Mouse (Mus musculus) limb, embryonic 14.5 days (tissue): ENCODE data around the gene Ccdc88c. TPM values are rescaled to one million over a fixed set of nuclear protein-coding genes. Genes with fewer than 3 reads are reported as not detected.

Experiments
- ATAC-seq: fragments of 200-750 bp; cut with Nextera tagmentation; 2 replicates; pipeline ENCODE4 v1.8.0; 2017; ENCODE audit warnings: low read depth, moderate number of reproducible peaks, moderate TSS enrichment; ENCODE audit not compliant: low FRiP score
- DNase-seq: peaks from one replicate; pipeline ENCODE4 v3.0.0-alpha.2; 2015; ENCODE audit warnings: low spot score
- H3K27ac ChIP-seq: fragments of 300-500 bp; sonication (generic); replicated peaks from 2 replicates; pipeline ENCODE4 v1.5.1; 2014; ENCODE audit warnings: low read depth, mild to moderate bottlenecking, low read length, moderate library complexity, mixed read lengths
- H3K27me3 ChIP-seq: fragments of 300-500 bp; sonication (generic); 2 replicates; pipeline ENCODE4 v1.6.1; 2014; ENCODE audit warnings: low read length, mixed read lengths; ENCODE audit not compliant: control insufficient read depth, insufficient read depth
- H3K36me3 ChIP-seq: fragments of 300-500 bp; sonication (generic); 2 replicates; pipeline ENCODE4 v1.6.1; 2014; ENCODE audit warnings: mild to moderate bottlenecking, low read length, moderate library complexity, mixed read lengths; ENCODE audit not compliant: control insufficient read depth, insufficient read depth
- H3K4me1 ChIP-seq: fragments of 300-500 bp; sonication (generic); 2 replicates; pipeline ENCODE4 v1.6.1; 2014; ENCODE audit warnings: antibody characterized with exemption, low read length, mixed read lengths; ENCODE audit not compliant: control insufficient read depth, insufficient read depth
- H3K4me2 ChIP-seq: fragments of 300-500 bp; sonication (generic); replicated peaks from 2 replicates; pipeline ENCODE4 v1.6.1; 2014; ENCODE audit warnings: low read depth, mild to moderate bottlenecking, low read length, moderate library complexity; ENCODE audit not compliant: severe bottlenecking
- H3K4me3 ChIP-seq: fragments of 300-500 bp; sonication (generic); replicated peaks from 2 replicates; pipeline ENCODE4 v1.5.1; 2014; ENCODE audit warnings: low read length
- H3K9ac ChIP-seq: fragments of 300-500 bp; sonication (generic); 2 replicates; pipeline ENCODE4 v1.6.1; 2014; ENCODE audit warnings: mild to moderate bottlenecking, low read depth, low read length, moderate library complexity; ENCODE audit not compliant: severe bottlenecking
- H3K9me3 ChIP-seq: fragments of 300-500 bp; sonication (generic); 2 replicates; pipeline ENCODE4 v1.6.1; 2016; ENCODE audit warnings: low read length; ENCODE audit not compliant: control insufficient read depth
- POLR2A ChIP-seq: fragments of 200-500 bp; IDR thresholded peaks from 2 replicates; pipeline ENCODE4 v1.8.0; 2012; ENCODE audit warnings: inconsistent platforms, mild to moderate bottlenecking, moderate library complexity, borderline replicate concordance; ENCODE audit not compliant: insufficient read depth, insufficient read length; ENCODE audit errors: extremely low read depth
- WGBS: fragments of 180-500 bp; shearing (Covaris S2); extraction: QIAGEN DNeasy Blood & Tissue Kit; methylation state at CpG from one replicate; pipeline ENCODE4 v1.1.7; 2014; 5-methylcytosine and 5-hydroxymethylcytosine counted together
- polyA plus RNA-seq, 2 experiments: library from polyadenylated mRNA; depleted of rRNA in 1 of 2; stranded (reverse) in 1 of 2; unstranded in 1 of 2; fragments of >200 nt; fragmentation: Nextera tagmentation in 1 of 2; extraction: Ambion mirVana in 1 of 2; gene quantifications; 2 replicates each; pipeline versions ENCODE4 v1.2.1 to v1.2.3; 2012 to 2014

The Ccdc88c gene
- polyA plus RNA-seq, 2 experiments = 5.2 to 6.5 TPM

GRCm38 (mm10) chr12:100936737-100937136 is 92.1 kb downstream of the Ccdc88c start:
- Histone ChIP-seq H3K4me1 (no peaks in the 10 kb centered on the region), H3K9ac (no peak overlapping the region), H3K27me3 (no peaks in the 10 kb centered on the region), H3K9me3 (no peaks in the 10 kb centered on the region), H3K27ac (no peak overlapping the region), H3K4me3 (no peak overlapping the region), H3K4me2 (no peak overlapping the region), H3K36me3 (0 out of 2 replicates have a peak, but pooled peaks cover 2% of the 10 kb centered on the region)
- DNase-seq = no peak
- ATAC-seq = no peak
- WGBS = 88% methylated on average over 4 of the region's 4 CpGs
- TF ChIP-seq POLR2A = no peak

GRCm38 (mm10) chr12:100936116-100936515 is 92.7 kb downstream of the Ccdc88c start:
- H3K9me3 ChIP-seq = no peaks in the 10 kb centered on the region
- 0 out of 2 replicates have a peak, but pooled peaks cover 2% of the 10 kb centered on the region for H3K36me3 ChIP-seq
- no peak overlapping the region for H3K27ac ChIP-seq
- ATAC-seq = peak; percentile 45; the same call in 1 of the 2 replicates
- no peak for TF ChIP-seq POLR2A
- H3K4me1 ChIP-seq = no peaks in the 10 kb centered on the region
- H3K27me3 ChIP-seq = no peaks in the 10 kb centered on the region
- H3K4me3 ChIP-seq = no peak overlapping the region
- no peak overlapping the region for H3K4me2 ChIP-seq
- DNase-seq = peak; percentile 64
- 18% methylated on average over 2 of the region's 2 CpGs for WGBS
- no peak overlapping the region for H3K9ac ChIP-seq

GRCm38 (mm10) chr12:100934796-100935195 is 94.1 kb downstream of the Ccdc88c start:
- DNase-seq (no peak), ATAC-seq (no peak)
- no peaks in the 10 kb centered on the region for H3K27me3 ChIP-seq
- TF ChIP-seq POLR2A = no peak
- no peaks in the 10 kb centered on the region for H3K36me3 ChIP-seq
- H3K9ac ChIP-seq = no peak overlapping the region
- no peak overlapping the region for H3K4me2 ChIP-seq
- 75% methylated on average over 5 of the region's 5 CpGs for WGBS
- H3K9me3 ChIP-seq = no peaks in the 10 kb centered on the region
- no peak overlapping the region for H3K4me3 ChIP-seq
- no peaks in the 10 kb centered on the region for H3K4me1 ChIP-seq
- no peak overlapping the region for H3K27ac ChIP-seq

GRCm38 (mm10) chr12:100931653-100932052 is 97.2 kb downstream of the Ccdc88c start:
- no peak for DNase-seq
- Histone ChIP-seq H3K4me2 (no peak overlapping the region), H3K36me3 (peaks cover 4% of the 10 kb centered on the region; the same call in 1 of the 2 replicates), H3K4me1 (no peaks in the 10 kb centered on the region), H3K27me3 (no peaks in the 10 kb centered on the region), H3K9ac (no peak overlapping the region), H3K4me3 (no peak overlapping the region), H3K27ac (no peak overlapping the region), H3K9me3 (no peaks in the 10 kb centered on the region)
- WGBS = 86% methylated on average over 14 of the region's 14 CpGs
- no peak for TF ChIP-seq POLR2A
- no peak for ATAC-seq

GRCm38 (mm10) chr12:100928286-100928685 is 100.6 kb downstream of the Ccdc88c start:
- no peak for TF ChIP-seq POLR2A
- Histone ChIP-seq H3K36me3 (peaks cover 4% of the 10 kb centered on the region; the same call in 1 of the 2 replicates), H3K27ac (no peak overlapping the region), H3K27me3 (no peaks in the 10 kb centered on the region), H3K4me2 (no peak overlapping the region), H3K4me1 (no peaks in the 10 kb centered on the region), H3K4me3 (no peak overlapping the region), H3K9ac (no peak overlapping the region), H3K9me3 (no peaks in the 10 kb centered on the region)
- WGBS = 93% methylated on average over 9 of the region's 9 CpGs
- ATAC-seq = no peak
- DNase-seq = no peak
